Mouse (Mus musculus): Measurements from ENCODE around the gene Cyp2w1. TPM values are rescaled to one million over a fixed set of nuclear protein-coding genes. Genes with fewer than 3 reads are reported as not detected.

Cyp2w1 gene
- polyA plus RNA-seq, 1 experiment, result not detected

GRCm38 (mm10) chr5:139324691-139325394, 27.6 kb upstream of the Cyp2w1 start:
- no peak overlapping the region for H3K4me2 ChIP-seq (ENCODE audit: low read depth)
- no peaks in the 10 kb centered on the region for H3K79me2 ChIP-seq (ENCODE audit: control insufficient read depth, insufficient read depth)
- H3K27me3 ChIP-seq (ENCODE audit: control insufficient read depth, insufficient read depth, insufficient read length), result peaks cover 52% of the 10 kb centered on the region
- no peaks in the 10 kb centered on the region for H3K36me3 ChIP-seq (ENCODE audit: control insufficient read depth, insufficient read depth)
- no peak for TF ChIP-seq TCF3 (IDR thresholded peaks at IDR 0.05; ENCODE audit: insufficient read length, low read depth)
- no peak for TF ChIP-seq POLR2A (IDR thresholded peaks at IDR 0.05; ENCODE audit: insufficient read length, low read depth)
- TF ChIP-seq USF1 (IDR thresholded peaks at IDR 0.05; ENCODE audit: low read depth), result no peak
- no peak for TF ChIP-seq MYOD1 (IDR thresholded peaks at IDR 0.05; ENCODE audit: control insufficient read depth in 1 of 3, insufficient read length in 2 of 3, low read depth in 2 of 3)
- no peak for TF ChIP-seq MYOG (IDR thresholded peaks at IDR 0.05; ENCODE audit: control insufficient read depth in 1 of 3, insufficient read depth in 1 of 3, insufficient read length in 2 of 3, low read depth in 2 of 3)
- TF ChIP-seq MAX (IDR thresholded peaks at IDR 0.05; ENCODE audit: low read depth), result no peak
- TF ChIP-seq SRF (IDR thresholded peaks at IDR 0.05; ENCODE audit: control insufficient read depth, insufficient read length, low read depth), result no peak
- no peak for TF ChIP-seq POLR2AphosphoS2 (IDR thresholded peaks at IDR 0.05; ENCODE audit: insufficient read length, low read depth)
- no peak for TF ChIP-seq REST (IDR thresholded peaks at IDR 0.05; ENCODE audit: insufficient read depth, insufficient read length)
- no peak for TF ChIP-seq TCF12 (IDR thresholded peaks at IDR 0.05; ENCODE audit: insufficient read depth, poor library complexity, severe bottlenecking)
- TF ChIP-seq CEBPB (IDR thresholded peaks at IDR 0.05; ENCODE audit: insufficient read depth, poor library complexity, severe bottlenecking), result no peak
- no peak for TF ChIP-seq E2F4 (IDR thresholded peaks at IDR 0.05; ENCODE audit: insufficient read depth)
- no peak overlapping the region for H3K4me3 ChIP-seq
- H3ac ChIP-seq (ENCODE audit: control insufficient read depth, insufficient read length), result no peak overlapping the region

- Histone ChIP-seq H3K4me2 (ENCODE audit: low read depth) (no peak within 1 kb of the TSS), H3K4me3 (no peak within 1 kb of the TSS), H3ac (ENCODE audit: control insufficient read depth, insufficient read length) (no peak within 1 kb of the TSS), H3K27me3 (ENCODE audit: control insufficient read depth, insufficient read depth, insufficient read length) (peaks cover 49% of the 10 kb centered on the region), H3K36me3 (ENCODE audit: control insufficient read depth, insufficient read depth) (no peaks in the 10 kb centered on the region), H3K79me2 (ENCODE audit: control insufficient read depth, insufficient read depth) (no peaks in the 10 kb centered on the region)
- TF ChIP-seq TCF12 (IDR thresholded peaks at IDR 0.05; ENCODE audit: insufficient read depth, poor library complexity, severe bottlenecking) (no peak), POLR2AphosphoS2 (IDR thresholded peaks at IDR 0.05; ENCODE audit: insufficient read length, low read depth) (no peak), SRF (IDR thresholded peaks at IDR 0.05; ENCODE audit: control insufficient read depth, insufficient read length, low read depth) (no peak), REST (IDR thresholded peaks at IDR 0.05; ENCODE audit: insufficient read depth, insufficient read length) (no peak)
These were observed 26.9 kb upstream of the Cyp2w1 start, which contains the start of gene Adap1 for GRCm38 (mm10) chr5:139325395-139325966. TSS of gene Adap1 (minus strand) at chr5:139325622.

- Histone ChIP-seq H3K4me3 (no peak overlapping the region), H3K36me3 (ENCODE audit: control insufficient read depth, insufficient read depth) (no peaks in the 10 kb centered on the region), H3ac (ENCODE audit: control insufficient read depth, insufficient read length) (no peak overlapping the region), H3K27me3 (ENCODE audit: control insufficient read depth, insufficient read depth, insufficient read length) (peaks cover 42% of the 10 kb centered on the region), H3K4me2 (ENCODE audit: low read depth) (no peak overlapping the region), H3K79me2 (ENCODE audit: control insufficient read depth, insufficient read depth) (no peaks in the 10 kb centered on the region)
- TF ChIP-seq POLR2AphosphoS2 (IDR thresholded peaks at IDR 0.05; ENCODE audit: insufficient read length, low read depth) (no peak), POLR2A (IDR thresholded peaks at IDR 0.05; ENCODE audit: insufficient read length, low read depth) (no peak), E2F4 (IDR thresholded peaks at IDR 0.05; ENCODE audit: insufficient read depth) (no peak), REST (IDR thresholded peaks at IDR 0.05; ENCODE audit: insufficient read depth, insufficient read length) (no peak)
These were observed 26.2 kb upstream of the Cyp2w1 start for GRCm38 (mm10) chr5:139326111-139326696.

DNA sequence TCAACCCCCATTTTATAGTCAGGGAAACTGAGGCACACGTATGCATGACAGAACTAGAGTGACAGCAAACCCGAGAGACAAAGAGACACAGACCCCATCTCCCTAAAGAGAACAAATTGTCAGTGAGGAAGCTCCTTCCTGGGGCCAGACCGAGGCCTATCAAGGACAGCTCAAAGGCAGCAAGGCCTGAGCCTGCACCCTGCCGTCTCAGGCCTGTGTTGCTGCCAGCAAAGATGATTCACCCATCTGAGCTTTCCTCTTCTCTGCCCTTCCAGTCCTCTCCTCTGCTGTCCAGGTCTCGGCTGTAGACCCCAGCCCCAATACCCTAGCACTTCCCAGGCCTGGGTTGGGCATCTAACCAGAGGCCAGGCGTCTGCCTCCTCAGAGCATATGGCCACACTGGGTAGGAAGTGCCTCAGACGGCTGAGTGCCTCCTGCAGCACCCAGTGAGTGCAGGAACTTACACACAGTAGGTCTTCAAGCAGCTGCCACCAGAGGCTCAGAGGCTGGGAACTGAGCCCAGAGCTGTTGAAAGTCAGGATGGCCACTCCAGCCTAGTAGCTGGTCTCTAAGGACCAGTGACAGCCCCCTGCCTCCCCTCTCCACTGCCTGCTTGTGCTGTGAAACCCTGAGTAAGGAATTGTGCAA, 25.3 kb upstream of the Cyp2w1 start:
- no peak overlapping the region for H3K4me2 ChIP-seq (ENCODE audit: low read depth)
- no peaks in the 10 kb centered on the region for H3K79me2 ChIP-seq (ENCODE audit: control insufficient read depth, insufficient read depth)
- no peak overlapping the region for H3ac ChIP-seq (ENCODE audit: control insufficient read depth, insufficient read length)
- no peaks in the 10 kb centered on the region for H3K36me3 ChIP-seq (ENCODE audit: control insufficient read depth, insufficient read depth)
- no peak overlapping the region for H3K4me3 ChIP-seq
- peaks cover 42% of the 10 kb centered on the region for H3K27me3 ChIP-seq (ENCODE audit: control insufficient read depth, insufficient read depth, insufficient read length)
- TF ChIP-seq MAX (IDR thresholded peaks at IDR 0.05; ENCODE audit: low read depth) (no peak), MYOD1 (IDR thresholded peaks at IDR 0.05; ENCODE audit: control insufficient read depth in 1 of 3, insufficient read length in 2 of 3, low read depth in 2 of 3) (no peak), E2F4 (IDR thresholded peaks at IDR 0.05; ENCODE audit: insufficient read depth) (no peak), USF1 (IDR thresholded peaks at IDR 0.05; ENCODE audit: low read depth) (no peak), REST (IDR thresholded peaks at IDR 0.05; ENCODE audit: insufficient read depth, insufficient read length) (no peak), MYOG (IDR thresholded peaks at IDR 0.05; ENCODE audit: control insufficient read depth in 1 of 3, insufficient read depth in 1 of 3, insufficient read length in 2 of 3, low read depth in 2 of 3) (no peak), CEBPB (IDR thresholded peaks at IDR 0.05; ENCODE audit: insufficient read depth, poor library complexity, severe bottlenecking) (no peak), POLR2AphosphoS2 (IDR thresholded peaks at IDR 0.05; ENCODE audit: insufficient read length, low read depth) (no peak), SRF (IDR thresholded peaks at IDR 0.05; ENCODE audit: control insufficient read depth, insufficient read length, low read depth) (no peak), TCF3 (IDR thresholded peaks at IDR 0.05; ENCODE audit: insufficient read length, low read depth) (no peak), TCF12 (IDR thresholded peaks at IDR 0.05; ENCODE audit: insufficient read depth, poor library complexity, severe bottlenecking) (no peak), POLR2A (IDR thresholded peaks at IDR 0.05; ENCODE audit: insufficient read length, low read depth) (no peak)
